Mouse (Mus musculus): ENCODE results near the gene Dmrt1. TPM values are rescaled to one million over a fixed set of nuclear protein-coding genes. Genes with fewer than 3 reads are reported as not detected.

The Dmrt1 gene
- total RNA-seq, 2 experiments from 2014 or later: not detected

DNA sequence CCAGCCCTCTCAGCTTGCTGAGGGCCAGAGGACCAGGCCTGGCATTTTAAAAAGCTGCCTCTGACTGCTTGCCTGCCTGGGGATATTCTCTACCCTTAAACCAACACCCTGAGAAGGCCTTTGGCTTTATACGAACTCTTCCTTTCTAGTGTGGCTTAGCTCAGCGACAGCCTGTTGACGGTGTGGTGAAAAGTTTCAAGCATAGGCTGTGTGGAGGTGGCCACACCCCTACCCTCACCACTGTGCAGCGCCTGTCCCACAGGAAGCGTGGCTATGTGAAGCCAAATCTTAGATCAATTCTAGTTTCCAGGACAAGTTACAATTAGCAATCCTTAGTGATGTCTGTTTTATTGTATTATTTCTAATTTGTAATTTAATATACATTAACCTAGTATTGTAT lies 44.9 kb downstream of the Dmrt1 start:
- intact Hi-C loops (cut with DNase I): no loop called here
- DNase-seq (ENCODE audit: low spot score in 2 of 2): no peak

DNA sequence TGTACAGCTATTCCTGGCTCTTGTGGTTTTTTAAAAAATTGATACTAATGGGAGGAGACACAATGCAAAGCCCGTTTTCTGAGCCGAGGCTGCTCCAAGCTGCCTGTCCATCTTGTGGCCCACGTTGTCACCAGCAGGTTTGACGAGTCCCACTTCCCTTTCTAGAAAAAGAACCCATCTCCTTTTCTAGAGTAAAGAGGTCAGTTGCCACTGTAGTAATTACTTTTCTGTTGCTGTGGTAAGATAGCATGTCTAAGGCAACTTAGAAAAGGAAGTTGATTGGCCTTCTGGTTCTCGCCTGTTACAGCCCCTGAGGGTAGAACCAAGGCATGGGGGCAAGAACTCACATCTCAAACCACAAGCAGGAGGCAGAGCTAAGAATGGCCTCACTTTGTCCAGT lies 45.6 kb downstream of the Dmrt1 start:
- intact Hi-C loops (cut with DNase I): no loop called here

DNA sequence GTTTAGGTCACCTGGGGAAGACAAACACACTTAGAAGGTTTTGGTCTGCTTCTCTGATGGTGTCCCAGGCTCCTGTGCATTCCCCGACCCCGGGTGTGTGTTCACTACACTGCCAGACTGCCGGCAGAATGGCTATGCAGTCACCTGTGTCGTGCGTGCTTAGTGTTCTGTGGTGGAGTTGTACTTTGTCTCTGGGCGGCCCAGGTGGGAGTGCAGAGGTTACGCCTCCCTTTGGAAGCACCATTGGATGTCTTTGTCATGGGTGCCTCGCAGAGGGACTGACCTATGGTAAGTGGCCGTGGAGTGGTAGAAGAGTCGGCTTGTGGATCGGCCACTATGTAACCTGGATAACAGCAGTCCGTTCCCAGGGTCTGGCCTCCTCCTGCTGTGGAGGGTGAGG lies 59.0 kb downstream of the Dmrt1 start:
- no peak for DNase-seq (ENCODE audit: low spot score in 2 of 2)
- intact Hi-C loops (cut with DNase I): no loop called here

More for the DNA sequence above, 45.6 kb downstream of the Dmrt1 start:
- no peak for DNase-seq (ENCODE audit: low spot score in 2 of 2)

DNA sequence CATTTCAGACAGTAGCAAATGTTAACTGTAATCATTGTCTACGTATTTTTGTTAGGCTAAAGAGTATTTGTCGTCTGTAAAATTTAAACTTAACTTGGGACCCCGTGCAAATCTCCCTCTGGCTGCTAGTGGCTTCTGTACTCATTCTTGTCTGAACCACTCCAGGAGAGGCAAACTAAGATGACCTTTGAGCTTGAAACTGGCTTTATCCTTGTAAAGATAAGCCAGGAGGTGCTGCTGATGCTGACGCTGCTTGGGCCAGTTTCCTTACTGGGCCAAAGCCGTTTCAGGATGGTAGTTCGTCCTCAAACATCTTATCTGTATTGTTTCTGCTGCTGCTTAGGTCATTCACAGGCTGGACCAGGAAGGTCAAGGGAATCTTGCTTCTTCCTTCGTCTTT lies 64.4 kb downstream of the Dmrt1 start:
- no peak for DNase-seq (ENCODE audit: low spot score in 2 of 2)
- intact Hi-C loops (cut with DNase I): no loop called here

DNA sequence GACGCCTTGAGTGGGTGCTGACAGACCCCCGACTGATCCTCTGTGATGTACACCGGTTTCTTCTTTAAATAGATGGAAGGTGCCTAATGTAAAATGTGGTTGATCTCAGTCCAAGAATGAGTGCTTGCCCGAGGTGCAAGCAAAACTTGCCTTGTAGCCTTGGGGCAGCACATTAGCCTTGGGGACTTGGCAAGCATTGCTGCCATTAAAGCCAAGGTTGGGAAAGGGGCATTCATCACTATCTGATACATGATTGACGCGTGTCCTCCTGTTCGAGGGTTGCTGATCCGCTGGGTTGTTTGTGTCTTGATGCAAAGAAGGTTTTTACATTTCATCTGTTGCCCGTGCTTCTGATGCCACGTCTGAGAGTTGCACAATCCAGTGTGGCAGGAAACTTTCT lies 69.0 kb downstream of the Dmrt1 start:
- intact Hi-C loops (cut with DNase I): no loop called here
- DNase-seq (ENCODE audit: low spot score in 2 of 2): no peak

DNA sequence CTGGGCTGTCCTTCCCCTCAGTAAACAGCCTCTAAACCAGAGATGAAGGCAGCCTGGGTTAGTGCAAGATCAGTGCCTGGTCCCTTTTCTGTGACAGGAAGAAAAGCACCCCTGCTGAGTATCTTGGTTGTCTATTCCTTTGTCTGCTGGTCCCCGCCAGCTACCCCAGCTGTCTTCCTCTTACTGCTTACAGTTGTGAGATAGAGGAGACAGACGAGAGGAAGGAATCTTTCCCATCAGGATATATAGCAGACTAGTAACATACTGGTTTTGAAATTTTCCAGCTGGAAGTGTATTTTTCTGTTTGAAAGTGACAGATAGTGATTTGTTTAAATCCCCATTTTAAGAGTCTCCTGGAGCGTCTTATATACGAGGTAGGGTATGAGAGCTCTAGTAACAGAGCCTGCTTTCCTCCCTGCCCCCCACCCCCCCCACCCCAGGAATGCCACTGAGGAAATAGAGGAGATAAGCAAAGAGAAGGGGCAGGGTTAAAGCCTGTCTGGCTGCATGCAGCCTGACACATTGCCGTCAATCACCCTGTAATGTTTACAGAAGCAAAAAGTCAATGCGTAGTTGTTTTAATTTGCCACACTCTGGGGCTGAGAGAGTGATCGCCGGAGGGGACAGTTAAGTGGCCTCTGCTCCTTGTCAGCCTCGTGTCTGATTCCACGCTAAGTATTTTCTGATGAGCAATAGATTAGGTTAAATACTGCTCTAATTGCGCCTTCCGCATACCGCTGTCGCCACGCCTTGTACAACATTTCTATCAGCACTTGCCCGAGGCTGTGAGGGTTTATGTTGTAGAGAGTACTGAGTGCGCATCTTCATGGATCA lies 69.8 kb downstream of the Dmrt1 start:
- DNase-seq (ENCODE audit: low spot score in 2 of 2): no peak
- intact Hi-C loops (cut with DNase I): no loop called here

DNA sequence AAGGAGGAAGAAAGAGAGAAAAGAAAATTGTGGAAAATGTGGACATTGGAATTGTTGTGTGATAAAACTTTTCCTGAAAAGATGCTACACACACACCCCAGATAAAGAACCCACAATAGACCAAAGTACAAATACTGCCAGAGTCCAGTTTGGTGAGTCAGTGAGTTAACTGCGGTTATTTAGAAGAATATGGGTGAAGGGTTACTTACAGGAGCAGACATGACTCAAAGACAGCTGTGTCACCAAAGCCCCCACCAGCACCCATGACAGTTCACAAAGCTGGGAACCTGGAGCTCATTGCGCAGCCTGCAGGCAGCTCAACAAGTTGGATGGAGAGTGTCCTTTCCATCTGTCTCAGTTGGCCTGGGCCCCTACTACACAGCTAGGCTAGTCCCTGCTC lies 72.9 kb downstream of the Dmrt1 start:
- intact Hi-C loops (cut with DNase I): no loop called here
- no peak for DNase-seq (ENCODE audit: low spot score in 2 of 2)

DNA sequence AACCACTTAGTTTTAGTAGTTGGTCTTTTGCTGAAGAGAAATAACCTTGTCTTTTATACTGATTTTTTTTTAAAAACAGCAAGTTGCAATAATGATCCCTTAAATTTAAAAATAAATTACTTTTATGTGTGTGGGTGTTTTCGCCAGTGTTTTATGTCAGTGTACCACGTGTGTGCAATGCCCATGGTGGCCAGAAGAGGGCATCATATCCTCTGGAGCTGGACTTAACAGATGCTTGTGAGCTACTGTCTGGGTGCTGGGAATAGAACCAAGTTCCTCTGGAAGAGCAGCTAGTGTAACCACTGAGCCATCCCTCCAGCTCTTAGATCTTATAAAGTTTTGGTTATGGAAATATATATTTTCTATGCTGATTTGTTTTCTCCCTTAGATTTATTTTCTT lies 74.0 kb downstream of the Dmrt1 start:
- no peak for DNase-seq (ENCODE audit: low spot score in 2 of 2)
- intact Hi-C loops (cut with DNase I): no loop called here

DNA sequence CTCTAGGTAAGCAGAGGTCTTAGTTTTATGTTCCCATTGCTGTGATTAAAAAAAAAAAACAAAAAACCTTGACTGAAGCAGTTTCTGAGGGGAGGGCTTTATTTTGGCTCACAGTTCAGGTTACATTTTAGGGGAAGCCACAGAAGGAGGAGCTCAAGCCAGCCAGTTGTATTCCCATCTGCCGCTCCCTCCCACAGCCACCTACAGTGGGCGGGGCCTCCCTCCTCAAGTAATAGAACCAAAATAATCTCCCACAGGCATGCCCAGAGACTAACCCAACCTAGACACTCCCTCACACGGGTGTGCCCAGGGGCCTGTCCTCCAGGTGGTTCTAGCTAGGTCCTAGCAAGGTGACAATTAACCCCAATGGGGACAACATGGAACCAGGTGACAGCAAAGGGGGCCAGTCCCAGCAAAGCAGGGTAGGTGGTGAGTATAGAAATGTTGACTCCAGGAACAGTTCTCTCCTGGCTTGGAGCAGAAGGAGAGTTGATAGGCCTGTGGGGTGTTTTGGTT lies 92.4 kb downstream of the Dmrt1 start:
- DNase-seq (ENCODE audit: low spot score in 2 of 2): no peak
- intact Hi-C loops (cut with DNase I): no loop called here

DNA sequence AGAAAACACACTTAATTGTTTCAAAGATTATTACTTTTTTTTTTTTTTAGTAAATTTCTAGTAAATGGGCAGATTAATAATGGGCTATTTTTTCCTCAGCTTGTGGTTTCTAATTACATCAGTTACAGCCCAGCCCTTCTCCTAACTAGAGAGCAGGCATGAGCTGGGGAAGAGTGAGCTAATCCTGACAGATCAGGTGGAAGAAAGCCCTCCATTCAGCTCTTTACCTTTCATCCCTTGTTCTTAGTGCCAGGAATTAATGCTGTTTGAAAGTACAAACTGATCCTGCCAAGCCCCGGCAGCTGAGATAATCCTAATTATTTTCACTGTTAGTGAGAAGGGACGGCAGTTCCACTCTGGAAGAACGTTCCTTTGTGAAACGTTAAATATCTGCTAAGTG lies 93.2 kb downstream of the Dmrt1 start:
- intact Hi-C loops (cut with DNase I): no loop called here
- no peak for DNase-seq (ENCODE audit: low spot score in 2 of 2)

DNA sequence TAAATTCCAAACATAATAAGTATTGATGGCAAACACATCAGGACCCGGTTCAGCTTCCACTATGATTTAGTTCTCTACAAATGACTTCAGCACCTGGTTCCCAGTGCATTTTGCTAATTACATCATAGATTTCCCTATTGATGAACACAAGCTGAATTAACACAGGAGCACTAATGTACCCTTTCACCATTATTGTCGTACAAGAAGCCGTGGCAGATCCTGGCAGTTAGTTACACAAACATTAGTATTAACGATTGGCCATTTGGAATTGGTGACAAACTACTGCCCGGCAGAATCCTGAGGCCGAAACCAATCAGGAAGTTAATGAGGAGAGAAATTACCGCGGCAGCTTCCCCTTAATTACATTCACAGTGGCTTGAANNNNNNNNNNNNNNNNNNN lies 96.5 kb downstream of the Dmrt1 start:
- no peak for DNase-seq (ENCODE audit: low spot score in 2 of 2)
- intact Hi-C loops (cut with DNase I): loop anchor here (2.0 kb wide), 1 partner anchor 93 kb away; no protein-coding TSS in a partner anchor

DNA sequence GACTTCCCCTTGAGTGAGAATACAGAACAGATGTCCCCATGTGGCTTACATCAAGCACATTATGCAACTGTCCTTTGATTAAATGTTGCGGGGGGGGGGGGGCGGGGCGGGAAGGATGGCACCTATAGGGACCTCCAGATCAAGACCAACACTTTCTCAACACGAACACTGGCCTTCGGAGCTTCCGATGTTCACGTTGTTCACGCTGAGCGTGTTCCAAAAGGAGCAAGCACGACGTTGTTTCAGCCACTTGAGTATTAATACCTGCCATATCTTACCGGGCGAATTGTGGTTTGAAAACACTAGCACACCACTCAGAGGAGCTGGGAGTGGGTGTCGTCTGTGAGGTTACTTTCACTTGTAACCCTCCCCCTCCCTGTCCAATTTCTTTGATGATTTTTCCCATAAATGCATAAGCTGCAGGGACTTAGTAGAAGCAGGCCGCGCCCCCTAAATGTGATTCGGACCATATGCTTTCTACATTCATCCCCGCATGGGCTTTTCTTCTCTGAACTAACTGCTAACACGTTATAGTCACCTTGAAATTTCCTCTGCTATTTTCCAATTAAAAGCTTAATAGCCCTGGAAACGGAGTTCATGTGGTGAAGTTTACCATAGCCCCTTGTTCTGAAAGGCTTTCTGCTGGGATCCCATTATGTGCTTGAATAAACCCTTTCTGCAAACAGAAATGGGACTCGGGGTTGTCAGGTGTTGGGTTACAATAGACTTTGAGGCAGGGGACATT lies 102.2 kb downstream of the Dmrt1 start:
- DNase-seq (ENCODE audit: low spot score in 2 of 2): no peak

DNA sequence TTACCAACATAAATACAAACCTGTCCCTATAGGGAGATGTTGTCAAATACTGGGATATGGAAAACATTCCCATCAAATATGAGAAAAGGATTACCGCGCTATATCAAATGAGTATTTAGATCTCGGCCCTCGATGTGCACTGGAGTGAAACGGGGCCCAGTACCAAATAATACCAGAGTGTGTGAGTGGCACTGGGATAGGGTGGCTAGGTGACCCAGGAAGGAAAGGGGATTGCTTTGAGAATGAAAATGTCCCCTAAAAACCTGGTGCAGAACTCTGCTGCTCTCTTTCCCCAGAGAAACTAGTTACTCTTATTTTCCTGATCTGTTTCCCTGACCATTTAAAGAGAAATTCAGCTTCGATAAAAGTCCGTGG lies 102.8 kb downstream of the Dmrt1 start:
- intact Hi-C loops (cut with DNase I): loop anchor here (2.0 to 5.0 kb wide), 2 partner anchors 65 to 706 kb away; partner anchors contain the start of genes Dmrt2 and Foxd4
- no peak for DNase-seq (ENCODE audit: low spot score in 2 of 2)

More for the DNA sequence above, 102.2 kb downstream of the Dmrt1 start:
- intact Hi-C loops (cut with DNase I): loop anchor here (2.0 to 5.0 kb wide), 3 partner anchors 65 to 705 kb away; partner anchors contain the start of genes Dmrt2 and Foxd4

DNA sequence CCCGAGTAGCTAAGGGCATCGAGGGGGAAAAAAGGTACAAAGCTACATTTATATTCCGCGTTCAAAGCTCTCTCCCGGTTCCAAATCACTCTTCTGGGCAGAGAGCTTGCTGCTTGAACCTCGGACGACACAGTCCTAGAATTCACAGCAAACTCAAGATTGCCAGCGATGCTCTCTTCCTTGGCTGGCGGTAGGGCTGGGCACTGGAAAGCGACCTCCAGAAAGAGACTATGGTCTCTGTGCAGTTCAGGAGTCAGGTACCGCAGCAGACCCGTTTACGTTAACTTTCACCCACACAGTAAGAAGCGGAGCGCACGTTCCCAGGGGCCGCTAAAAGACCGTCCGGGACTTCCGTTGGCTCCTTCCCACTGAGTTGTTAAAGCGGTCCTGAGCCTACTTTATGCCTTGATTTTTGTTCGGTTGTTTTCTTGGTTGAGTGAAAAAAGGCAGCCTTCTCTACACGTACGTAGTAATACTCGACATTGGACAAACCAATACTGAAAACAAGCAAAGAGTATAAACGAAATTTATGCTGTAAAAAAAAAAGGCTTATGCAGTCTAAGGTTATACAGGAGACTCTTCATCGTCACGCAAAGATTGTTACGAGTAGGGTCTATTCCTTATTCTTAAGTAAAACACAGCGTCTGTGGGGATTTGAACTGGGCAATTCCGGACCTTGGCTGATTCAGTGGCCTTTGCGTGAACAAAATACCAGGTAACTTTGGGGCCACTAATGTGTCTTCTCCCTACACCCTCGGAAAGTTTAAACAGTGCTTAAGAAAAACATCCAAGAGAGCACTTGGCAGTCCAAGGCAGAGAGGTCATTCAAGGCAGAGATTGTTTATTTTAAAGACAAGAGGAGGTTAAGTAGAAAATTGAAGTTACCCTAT lies 103.8 kb downstream of the Dmrt1 start:
- intact Hi-C loops (cut with DNase I): loop anchor here (2.0 to 5.0 kb wide), 2 partner anchors 64 to 707 kb away; partner anchors contain the start of genes Dmrt2 and Foxd4
- no peak for DNase-seq (ENCODE audit: low spot score in 2 of 2)

DNA sequence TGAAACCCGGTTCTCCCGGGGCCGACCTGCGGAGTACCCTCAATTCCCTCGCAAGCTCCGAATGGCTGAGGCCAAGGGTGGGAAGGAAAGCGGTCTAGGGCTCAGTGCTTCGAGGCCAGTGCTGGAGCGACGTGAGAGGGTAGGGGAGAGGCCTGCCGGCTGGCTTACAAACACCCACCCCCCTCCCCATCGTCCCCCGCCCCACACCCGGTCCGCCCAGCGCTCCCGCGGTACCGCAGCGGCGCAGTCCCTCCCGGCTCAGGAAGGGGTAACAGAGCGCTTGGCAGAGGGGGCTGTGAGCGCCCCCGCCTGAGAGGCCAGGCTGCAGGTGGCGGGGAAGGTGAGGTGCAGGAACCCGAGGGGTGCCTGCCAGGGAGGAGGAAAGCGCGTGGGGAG lies 104.6 kb downstream of the Dmrt1 start, which contains the start of gene Dmrt3:
Gene Dmrt3, plus strand, starts transcription at position 287 of the 396 bp plus-strand sequence.
- intact Hi-C loops (cut with DNase I): no loop called here
- no peak for DNase-seq (ENCODE audit: low spot score in 2 of 2)

DNA sequence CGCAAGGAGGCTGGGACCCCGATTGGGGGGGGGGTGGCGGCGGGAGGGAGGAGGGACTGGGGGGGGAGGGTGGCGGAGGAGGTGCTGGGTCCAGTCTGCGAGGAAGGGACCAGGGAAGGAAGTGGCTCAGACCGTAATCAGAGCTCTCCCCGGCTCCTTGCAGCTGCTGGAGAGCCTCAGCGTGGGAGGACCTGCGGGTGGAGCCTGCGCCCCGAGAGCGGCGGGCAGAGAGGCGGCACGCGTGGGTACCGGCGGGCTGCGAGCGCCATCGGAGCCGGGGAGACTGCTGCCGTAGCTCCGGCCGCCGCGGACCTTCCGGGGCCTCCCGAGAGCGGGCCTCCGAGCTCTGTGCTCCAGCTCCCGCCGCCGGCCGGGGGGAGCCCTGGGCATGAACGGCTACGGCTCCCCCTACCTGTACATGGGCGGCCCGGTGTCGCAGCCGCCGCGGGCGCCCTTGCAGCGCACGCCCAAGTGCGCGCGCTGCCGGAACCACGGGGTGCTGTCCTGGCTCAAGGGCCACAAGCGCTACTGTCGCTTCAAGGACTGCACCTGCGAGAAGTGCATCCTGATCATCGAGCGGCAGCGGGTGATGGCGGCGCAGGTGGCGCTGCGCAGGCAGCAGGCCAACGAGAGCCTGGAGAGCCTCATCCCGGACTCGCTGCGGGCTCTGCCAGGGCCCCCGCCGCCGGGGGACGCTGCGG lies 105.1 kb downstream of the Dmrt1 start:
- intact Hi-C loops (cut with DNase I): no loop called here
- DNase-seq (ENCODE audit: low spot score in 2 of 2): no peak

DNA sequence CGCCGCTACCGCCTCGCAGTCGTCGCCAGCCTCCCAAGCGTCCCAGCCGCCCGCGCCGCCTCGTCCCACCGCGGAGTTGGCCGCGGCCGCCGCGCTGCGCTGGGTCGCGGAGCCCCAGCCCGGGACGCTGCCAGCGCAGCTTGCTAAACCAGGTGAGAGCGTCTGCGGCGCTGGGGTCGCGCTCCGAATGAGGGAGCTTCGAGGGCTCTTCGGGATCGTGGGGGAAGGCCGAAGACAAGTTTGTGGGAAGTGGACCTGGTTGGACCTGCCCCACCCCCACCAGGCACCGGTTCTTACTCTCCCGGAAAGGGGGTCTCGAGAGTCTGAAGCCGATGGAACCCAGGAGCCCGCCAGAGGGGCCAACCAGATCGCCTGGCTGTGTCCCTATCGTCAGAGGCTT lies 105.7 kb downstream of the Dmrt1 start:
- intact Hi-C loops (cut with DNase I): no loop called here
- no peak for DNase-seq (ENCODE audit: low spot score in 2 of 2)

DNA sequence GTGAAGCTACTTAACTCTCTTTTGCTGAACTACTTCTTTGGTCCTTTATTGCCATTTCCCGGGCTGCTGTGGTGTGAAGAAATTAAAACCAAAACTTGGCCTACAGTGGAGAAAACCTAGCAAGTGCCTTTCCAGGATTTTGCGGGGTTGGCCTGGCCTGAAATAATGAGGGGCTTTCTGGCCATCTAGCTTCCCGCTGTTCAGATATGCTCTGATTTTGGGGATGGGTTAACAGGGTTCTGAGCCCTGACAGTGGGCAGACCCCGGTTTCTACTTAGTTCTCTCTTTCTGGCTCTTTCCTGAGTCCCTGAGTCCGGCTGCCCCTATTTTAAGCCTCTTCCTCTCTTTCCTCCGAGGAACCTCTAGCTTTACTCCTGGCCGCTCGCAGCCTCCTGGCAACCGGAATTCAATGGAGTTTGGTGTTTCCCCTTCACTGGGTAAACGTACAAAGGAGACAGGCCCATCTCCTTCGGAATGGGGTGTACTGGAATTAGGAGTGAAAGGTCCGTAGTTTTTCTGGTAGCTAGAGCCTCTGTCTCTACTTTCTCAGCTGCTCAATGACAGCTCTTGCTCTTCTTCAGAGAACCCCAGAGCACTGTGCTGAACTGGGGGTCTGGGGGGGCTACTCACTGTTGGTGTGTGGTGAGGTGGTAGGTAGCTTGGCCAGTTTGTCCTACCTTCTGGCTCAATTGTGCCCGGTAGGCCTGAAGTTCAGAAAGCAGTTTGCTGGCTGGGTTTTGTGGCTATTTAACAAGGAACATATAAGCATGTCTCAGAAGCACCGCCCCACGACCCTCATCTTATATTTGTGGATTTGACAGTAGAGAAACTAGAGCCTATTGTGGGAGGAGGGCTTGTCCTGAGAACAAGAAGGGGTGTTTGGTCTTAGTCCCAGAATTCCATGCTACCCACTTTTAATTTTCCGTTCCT lies 106.7 kb downstream of the Dmrt1 start:
- intact Hi-C loops (cut with DNase I): no loop called here
- DNase-seq (ENCODE audit: low spot score in 2 of 2): no peak

Measured in left cerebral cortex, postnatal 14 days (tissue).